Mouse (Mus musculus) neural tube, embryonic 15.5 days (tissue): ENCODE measurements at regions not wholly inside any gene's neighbourhood (a gene's known extent, or its start where the extent isn't known, plus 50 kb on each side); places are given as distances from the start of the nearest gene placed in this dataset.

Experiments
- ATAC-seq: fragments of 200-750 bp; cut with Nextera tagmentation; 2 replicates; pipeline ENCODE4 v1.8.0; 2017; ENCODE audit warnings: mild to moderate bottlenecking, moderate TSS enrichment, moderate library complexity; ENCODE audit not compliant: low FRiP score
- H3K27ac ChIP-seq: fragments of 300-500 bp; sonication (generic); replicated peaks from 2 replicates; pipeline ENCODE4 v1.5.1; 2015; ENCODE audit warnings: mild to moderate bottlenecking, inconsistent platforms
- H3K27me3 ChIP-seq: fragments of 300-500 bp; sonication (generic); replicated peaks from 2 replicates; pipeline ENCODE4 v1.6.1; 2015; ENCODE audit warnings: inconsistent platforms
- H3K36me3 ChIP-seq: fragments of 300-500 bp; sonication (generic); 2 replicates; pipeline ENCODE4 v1.6.1; 2015; ENCODE audit warnings: inconsistent platforms
- H3K4me1 ChIP-seq: fragments of 300-500 bp; sonication (generic); 2 replicates; pipeline ENCODE4 v1.6.1; 2015; ENCODE audit warnings: inconsistent platforms
- H3K4me2 ChIP-seq: fragments of 300-500 bp; sonication (generic); 2 replicates; pipeline ENCODE4 v1.6.1; 2015; ENCODE audit warnings: inconsistent platforms, mild to moderate bottlenecking, moderate library complexity
- H3K4me3 ChIP-seq: fragments of 300-500 bp; sonication (generic); replicated peaks from 2 replicates; pipeline ENCODE4 v1.5.1; 2015; ENCODE audit warnings: mild to moderate bottlenecking, inconsistent platforms
- H3K9ac ChIP-seq: fragments of 300-500 bp; sonication (generic); replicated peaks from 2 replicates; pipeline ENCODE4 v1.6.1; 2015; ENCODE audit warnings: mild to moderate bottlenecking, inconsistent platforms
- H3K9me3 ChIP-seq: fragments of 300-500 bp; sonication (generic); replicated peaks from 2 replicates; pipeline ENCODE4 v1.6.1; 2016; ENCODE audit warnings: inconsistent platforms
- WGBS: fragments of 180-500 bp; shearing (Covaris S2); methylation state at CpG from one replicate; pipeline ENCODE4 v1.1.7; 2015; ENCODE audit warnings: mixed read lengths; 5-methylcytosine and 5-hydroxymethylcytosine counted together

- Histone ChIP-seq H3K9ac (no peak overlapping the region), H3K9me3 (no peaks in the 10 kb centered on the region), H3K27ac (no peak overlapping the region), H3K4me3 (no peak overlapping the region), H3K4me2 (no peak overlapping the region), H3K27me3 (no peaks in the 10 kb centered on the region), H3K36me3 (no peaks in the 10 kb centered on the region), H3K4me1 (peaks cover 22% of the 10 kb centered on the region)
- 81% methylated on average over 5 of the region's 5 CpGs for WGBS
- no peak for ATAC-seq
Measured at GRCm38 (mm10) chr3:130947880-130948279, 162.4 kb upstream of the Lef1 start.

GRCm38 (mm10) chr3:130947277-130947606 lies 163.0 kb upstream of the Lef1 start:
- Histone ChIP-seq H3K27me3 (no peaks in the 10 kb centered on the region), H3K9me3 (no peaks in the 10 kb centered on the region), H3K4me2 (no peak overlapping the region), H3K27ac (no peak overlapping the region), H3K4me3 (no peak overlapping the region), H3K36me3 (no peaks in the 10 kb centered on the region), H3K9ac (no peak overlapping the region), H3K4me1 (peaks cover 23% of the 10 kb centered on the region)
- WGBS, result 76% methylated on average over 4 of the region's 4 CpGs
- ATAC-seq, result 0 out of 2 replicates have a peak, but pooled peaks have one; percentile 9

DNA sequence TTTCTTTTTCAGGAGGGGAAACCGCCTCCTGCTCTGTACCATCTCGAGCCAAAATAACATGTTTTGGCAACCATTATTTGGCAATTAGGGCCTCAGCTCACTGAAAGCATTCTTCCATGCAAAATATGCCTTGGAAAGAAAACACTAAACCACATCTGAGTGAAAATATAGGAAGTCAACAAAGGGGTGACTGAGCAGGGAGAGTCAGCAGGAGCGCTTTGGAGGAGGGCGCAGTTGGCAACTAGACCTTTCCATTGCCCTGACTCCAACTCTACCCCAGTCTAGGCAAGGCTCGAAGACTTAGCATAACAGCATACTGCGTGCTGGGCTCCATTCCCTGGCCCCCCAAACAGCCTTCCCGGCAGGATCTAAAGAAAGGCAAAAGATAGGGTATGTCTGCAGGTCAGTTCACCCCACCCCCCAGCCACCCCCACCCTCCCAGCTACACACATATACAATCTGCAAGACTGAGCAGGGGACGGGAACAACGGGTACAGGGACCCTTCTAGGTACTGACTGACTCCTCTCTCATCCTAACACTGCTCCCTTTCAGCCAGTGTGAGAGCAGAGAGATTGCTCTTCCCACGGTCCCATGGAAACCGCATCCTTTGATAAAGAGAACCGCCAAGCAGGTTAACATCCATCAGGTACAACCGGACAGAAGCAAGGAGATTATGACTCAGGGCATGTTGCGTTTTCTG lies 163.5 kb upstream of the Lef1 start:
- H3K4me3 ChIP-seq, result peak overlapping the region; percentile 34
- H3K4me2 ChIP-seq, result peak overlapping the region; percentile 63
- no peaks in the 10 kb centered on the region for H3K9me3 ChIP-seq
- no peak overlapping the region for H3K9ac ChIP-seq
- H3K27ac ChIP-seq, result peak overlapping the region; percentile 72
- 0 out of 2 replicates have a peak, but pooled peaks have one; percentile 46 for ATAC-seq
- H3K27me3 ChIP-seq, result no peaks in the 10 kb centered on the region
- no peaks in the 10 kb centered on the region for H3K36me3 ChIP-seq
- peaks cover 23% of the 10 kb centered on the region for H3K4me1 ChIP-seq
- 59% methylated on average over 14 of the region's 14 CpGs for WGBS

DNA sequence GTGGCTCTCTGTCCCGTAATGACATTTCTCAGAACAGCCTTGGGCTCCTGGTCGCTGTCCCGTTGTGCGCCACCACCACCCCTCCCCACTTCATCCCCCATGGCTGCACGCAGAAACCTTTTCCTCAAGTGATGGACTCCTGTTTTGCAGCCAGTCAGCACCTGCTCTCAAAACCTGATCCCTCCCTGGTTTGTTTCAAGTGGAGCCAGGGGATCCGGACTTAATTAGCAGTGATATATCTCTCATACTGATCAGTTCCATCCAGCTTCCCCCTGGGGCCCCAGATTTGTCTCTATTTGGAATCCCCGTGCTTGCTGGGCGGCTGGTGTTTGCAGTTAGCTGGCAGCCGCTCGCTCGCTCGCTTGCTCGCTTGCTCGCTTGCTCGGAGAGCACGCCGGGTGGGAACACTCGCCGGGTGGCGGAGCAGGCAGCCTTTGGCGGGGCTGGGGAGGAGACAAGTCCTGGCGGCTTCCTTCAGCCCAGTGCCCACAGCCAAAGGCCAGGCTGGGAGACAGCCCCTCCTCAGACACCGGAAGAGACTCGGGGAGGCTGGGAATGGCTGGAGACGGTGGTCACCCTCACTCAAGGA lies 164.3 kb upstream of the Lef1 start:
- Histone ChIP-seq H3K4me1 (peaks cover 23% of the 10 kb centered on the region), H3K9me3 (no peaks in the 10 kb centered on the region), H3K4me3 (peak overlapping the region; percentile 34), H3K27me3 (no peaks in the 10 kb centered on the region), H3K36me3 (no peaks in the 10 kb centered on the region), H3K27ac (peak overlapping the region; percentile 72), H3K4me2 (peak overlapping the region; percentile 63), H3K9ac (peak overlapping the region; percentile 45)
- WGBS, result under 1% methylated on average over 25 of the region's 25 CpGs
- ATAC-seq, result peak; percentile 87

GRCm38 (mm10) chr3:130945396-130945795 lies 164.9 kb upstream of the Lef1 start:
- peak overlapping the region; percentile 72 for H3K27ac ChIP-seq
- ATAC-seq, result no peak
- 8% methylated on average over 7 of the region's 7 CpGs for WGBS

DNA sequence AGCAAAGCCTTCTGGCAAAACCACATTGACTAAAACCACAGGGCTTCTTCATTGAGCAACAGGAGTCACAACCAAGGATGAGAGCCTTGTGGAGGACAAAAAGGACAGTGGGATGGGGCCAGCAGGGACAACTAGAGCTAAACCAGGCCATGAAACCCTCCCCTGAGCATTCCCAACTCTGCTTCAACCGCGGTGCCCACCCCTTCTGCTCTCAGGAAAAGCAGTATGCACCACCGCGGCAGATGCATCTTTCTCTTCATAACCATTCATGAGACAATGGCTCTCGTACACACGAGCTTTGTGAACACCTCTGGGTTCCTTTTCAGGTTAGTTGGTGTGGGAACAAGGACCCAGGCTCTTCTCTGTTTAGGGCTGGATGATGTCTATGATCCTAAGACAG lies 166.0 kb upstream of the Lef1 start:
- no peak overlapping the region for H3K9ac ChIP-seq
- no peak overlapping the region for H3K4me2 ChIP-seq
- H3K27ac ChIP-seq, result no peak overlapping the region
- peaks cover 23% of the 10 kb centered on the region for H3K4me1 ChIP-seq
- H3K4me3 ChIP-seq, result no peak overlapping the region
- no peaks in the 10 kb centered on the region for H3K36me3 ChIP-seq
- WGBS, result 96% methylated on average over 6 of the region's 6 CpGs
- H3K9me3 ChIP-seq, result no peaks in the 10 kb centered on the region
- no peaks in the 10 kb centered on the region for H3K27me3 ChIP-seq
- ATAC-seq, result no peak

More at GRCm38 (mm10) chr3:130945396-130945795, 164.9 kb upstream of the Lef1 start:
- no peaks in the 10 kb centered on the region for H3K36me3 ChIP-seq
- peak overlapping the region; percentile 63 for H3K4me2 ChIP-seq
- peaks cover 23% of the 10 kb centered on the region for H3K4me1 ChIP-seq
- no peaks in the 10 kb centered on the region for H3K27me3 ChIP-seq
- peak overlapping the region; percentile 34 for H3K4me3 ChIP-seq
- H3K9ac ChIP-seq, result 0 out of 2 replicates have a peak overlapping the region, but pooled peaks have one; percentile 45
- H3K9me3 ChIP-seq, result no peaks in the 10 kb centered on the region

- no peak for ATAC-seq
Measured at GRCm38 (mm10) chr3:130942947-130943630, 167.2 kb upstream of the Lef1 start.

GRCm38 (mm10) chr3:130940302-130940867 lies 169.9 kb upstream of the Lef1 start:
- no peaks in the 10 kb centered on the region for H3K27me3 ChIP-seq
- no peaks in the 10 kb centered on the region for H3K9me3 ChIP-seq
- no peak overlapping the region for H3K27ac ChIP-seq
- H3K4me3 ChIP-seq, result no peak overlapping the region
- peaks cover 8% of the 10 kb centered on the region; the same call in 1 of the 2 replicates for H3K4me1 ChIP-seq
- 77% methylated on average over 5 of the region's 5 CpGs for WGBS
- no peaks in the 10 kb centered on the region for H3K36me3 ChIP-seq
- no peak for ATAC-seq
- H3K9ac ChIP-seq, result no peak overlapping the region
- no peak overlapping the region for H3K4me2 ChIP-seq

More at GRCm38 (mm10) chr3:130942947-130943630, 167.2 kb upstream of the Lef1 start:
- WGBS, result 60% methylated on average over 8 of the region's 8 CpGs
- H3K4me1 ChIP-seq, result peaks cover 23% of the 10 kb centered on the region
- no peak overlapping the region for H3K4me3 ChIP-seq
- no peak overlapping the region for H3K4me2 ChIP-seq
- H3K9me3 ChIP-seq, result no peaks in the 10 kb centered on the region
- H3K36me3 ChIP-seq, result no peaks in the 10 kb centered on the region
- H3K9ac ChIP-seq, result no peak overlapping the region
- no peak overlapping the region for H3K27ac ChIP-seq
- no peaks in the 10 kb centered on the region for H3K27me3 ChIP-seq

DNA sequence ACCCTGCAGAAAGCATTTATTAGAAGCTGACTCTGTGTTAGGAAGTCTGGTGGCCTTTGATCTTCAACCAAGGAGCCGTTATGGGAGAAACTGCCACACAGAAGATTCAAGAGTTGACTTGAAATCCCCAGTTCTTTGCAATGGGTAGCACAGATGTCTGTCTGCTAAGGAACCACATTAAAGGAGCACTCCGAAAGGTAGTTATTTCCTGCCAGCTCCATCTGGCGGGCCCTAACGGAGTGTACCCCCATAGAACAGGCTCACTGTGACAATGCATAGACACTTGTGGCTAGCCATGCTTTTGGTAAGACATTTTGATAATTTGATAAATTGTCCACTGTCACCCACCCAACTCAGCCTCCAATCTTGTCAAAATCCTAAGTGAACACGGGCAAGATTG lies 173.3 kb upstream of the Lef1 start:
- H3K36me3 ChIP-seq, result no peaks in the 10 kb centered on the region
- H3K27me3 ChIP-seq, result no peaks in the 10 kb centered on the region
- H3K4me3 ChIP-seq, result no peak overlapping the region
- no peak for ATAC-seq
- H3K27ac ChIP-seq, result no peak overlapping the region
- 0 out of 2 replicates have a peak, but pooled peaks cover 4% of the 10 kb centered on the region for H3K4me1 ChIP-seq
- 77% methylated on average over 5 of the region's 5 CpGs for WGBS
- no peaks in the 10 kb centered on the region for H3K9me3 ChIP-seq
- no peak overlapping the region for H3K9ac ChIP-seq
- no peak overlapping the region for H3K4me2 ChIP-seq

- H3K27ac ChIP-seq, result no peak overlapping the region
- no peak overlapping the region for H3K4me3 ChIP-seq
- H3K9ac ChIP-seq, result no peak overlapping the region
- no peaks in the 10 kb centered on the region for H3K27me3 ChIP-seq
- 31% methylated on average over 7 of the region's 7 CpGs for WGBS
- 0 out of 2 replicates have a peak, but pooled peaks cover 4% of the 10 kb centered on the region for H3K4me1 ChIP-seq
- no peak overlapping the region for H3K4me2 ChIP-seq
- no peak for ATAC-seq
- H3K36me3 ChIP-seq, result no peaks in the 10 kb centered on the region
- no peaks in the 10 kb centered on the region for H3K9me3 ChIP-seq
Measured at GRCm38 (mm10) chr3:130936336-130936735, 173.9 kb upstream of the Lef1 start.

DNA sequence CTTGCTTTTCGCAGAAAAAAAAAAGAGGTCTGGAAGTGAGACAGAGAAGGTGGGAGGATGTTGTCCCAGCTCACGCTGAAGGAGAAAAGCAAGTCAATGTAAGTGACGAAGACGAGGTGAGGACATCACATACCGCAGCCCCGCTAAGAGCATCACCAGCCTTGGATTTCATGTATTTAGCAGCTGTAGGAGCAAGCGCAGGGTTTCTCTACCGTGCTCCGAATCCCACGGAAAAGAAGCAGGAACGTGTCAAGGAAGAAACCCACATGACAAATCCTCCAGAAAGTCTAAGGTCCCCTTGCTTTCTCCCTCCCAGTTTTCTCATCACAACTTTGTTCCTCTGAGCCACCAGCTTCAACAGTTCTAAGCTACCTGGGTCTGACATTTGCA lies 174.3 kb upstream of the Lef1 start:
- no peaks in the 10 kb centered on the region for H3K9me3 ChIP-seq
- no peaks in the 10 kb centered on the region for H3K36me3 ChIP-seq
- no peaks in the 10 kb centered on the region for H3K27me3 ChIP-seq
- H3K4me1 ChIP-seq, result 0 out of 2 replicates have a peak, but pooled peaks cover 4% of the 10 kb centered on the region
- no peak overlapping the region for H3K9ac ChIP-seq
- ATAC-seq, result no peak
- H3K4me2 ChIP-seq, result no peak overlapping the region
- no peak overlapping the region for H3K27ac ChIP-seq
- H3K4me3 ChIP-seq, result no peak overlapping the region
- WGBS, result 83% methylated on average over 11 of the region's 11 CpGs
